Mouse (Mus musculus): ENCODE data around the gene Atp6v1e1.
A peak's percentile ranks its signal among the peaks of the same experiment; 100 is the strongest.
"Not testable (repeated sequence)": the region's sequence is repeated elsewhere in the genome, so short reads cannot be mapped to it uniquely, and the experiment has no call there.

Gene Atp6v1e1

DNA sequence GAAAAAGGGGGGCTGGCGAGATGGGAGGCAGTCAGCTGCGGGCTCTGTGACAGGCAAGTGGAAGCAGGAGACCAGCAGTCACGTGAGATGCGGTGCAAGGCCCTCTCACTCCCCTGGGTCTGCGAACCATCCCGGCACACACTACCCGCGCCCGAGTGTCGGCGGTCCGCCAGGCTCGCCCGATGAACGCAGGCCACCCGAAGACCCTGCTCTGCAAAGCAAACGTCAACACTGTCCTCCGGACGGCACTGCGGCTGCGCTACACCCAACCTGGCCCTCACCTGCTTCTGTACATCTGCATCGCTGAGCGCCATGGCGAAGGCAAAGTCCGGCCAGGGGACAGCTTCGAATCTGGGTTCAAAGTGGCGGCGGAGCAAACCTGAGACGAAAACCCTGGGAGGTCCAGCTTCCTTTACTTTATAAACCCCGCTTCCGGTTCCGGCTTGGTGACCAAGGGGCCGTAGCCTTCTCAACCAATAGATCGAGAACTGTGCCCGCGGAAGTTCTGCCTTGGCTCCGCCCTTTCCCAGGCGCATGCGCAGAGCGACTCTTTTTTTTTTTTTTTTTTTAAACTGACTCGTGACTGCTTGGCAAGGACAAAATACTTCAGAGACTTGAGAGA lies at the start of gene Atp6v1e1:
Atp6v1e1 (minus strand) TSS at position 487 of the 622 bp plus-strand sequence.
- DNase-seq (ENCODE audit: low spot score), result peak; percentile 95

DNA sequence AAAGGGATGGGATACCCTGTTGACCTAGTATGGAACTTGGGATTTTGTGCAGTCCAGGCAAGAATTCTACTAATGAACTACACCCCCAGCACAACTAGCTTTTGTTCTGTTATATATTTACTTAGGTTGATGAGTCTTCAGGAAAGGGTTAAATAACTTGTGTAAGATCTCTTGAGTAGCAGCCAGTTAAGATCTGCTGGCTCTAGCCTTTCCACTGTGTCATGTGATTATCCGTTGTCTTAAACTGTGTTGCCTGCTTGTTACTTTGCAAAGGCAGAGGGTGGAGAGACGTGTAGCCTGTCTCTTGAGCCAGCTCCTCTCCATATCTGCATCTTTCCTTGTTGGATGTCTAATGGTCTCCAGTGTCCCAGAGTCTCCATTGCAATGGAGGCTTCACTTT lies 48.7 kb upstream of the Atp6v1e1 start:
- no peak for DNase-seq (ENCODE audit: low spot score)

DNA sequence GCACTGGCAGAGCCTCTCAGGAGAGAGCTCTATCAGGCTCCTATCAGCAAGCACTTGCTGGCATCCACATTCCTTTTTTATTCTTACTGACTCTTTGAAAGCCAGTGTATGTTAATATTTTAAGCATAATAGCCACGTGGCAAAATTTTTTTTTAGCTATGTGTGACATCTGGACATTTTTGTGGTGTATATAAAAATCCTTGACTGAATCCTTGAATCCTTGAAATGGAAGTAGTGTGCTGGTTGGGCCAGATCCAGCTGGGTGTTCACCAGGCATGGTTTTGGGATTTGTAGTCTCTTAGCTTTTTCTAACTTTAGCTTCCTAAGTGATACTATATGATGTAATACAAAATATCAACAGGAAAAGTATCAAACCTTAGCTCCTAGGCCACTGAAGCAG lies 46.2 kb upstream of the Atp6v1e1 start:
- DNase-seq (ENCODE audit: low spot score), result no peak

DNA sequence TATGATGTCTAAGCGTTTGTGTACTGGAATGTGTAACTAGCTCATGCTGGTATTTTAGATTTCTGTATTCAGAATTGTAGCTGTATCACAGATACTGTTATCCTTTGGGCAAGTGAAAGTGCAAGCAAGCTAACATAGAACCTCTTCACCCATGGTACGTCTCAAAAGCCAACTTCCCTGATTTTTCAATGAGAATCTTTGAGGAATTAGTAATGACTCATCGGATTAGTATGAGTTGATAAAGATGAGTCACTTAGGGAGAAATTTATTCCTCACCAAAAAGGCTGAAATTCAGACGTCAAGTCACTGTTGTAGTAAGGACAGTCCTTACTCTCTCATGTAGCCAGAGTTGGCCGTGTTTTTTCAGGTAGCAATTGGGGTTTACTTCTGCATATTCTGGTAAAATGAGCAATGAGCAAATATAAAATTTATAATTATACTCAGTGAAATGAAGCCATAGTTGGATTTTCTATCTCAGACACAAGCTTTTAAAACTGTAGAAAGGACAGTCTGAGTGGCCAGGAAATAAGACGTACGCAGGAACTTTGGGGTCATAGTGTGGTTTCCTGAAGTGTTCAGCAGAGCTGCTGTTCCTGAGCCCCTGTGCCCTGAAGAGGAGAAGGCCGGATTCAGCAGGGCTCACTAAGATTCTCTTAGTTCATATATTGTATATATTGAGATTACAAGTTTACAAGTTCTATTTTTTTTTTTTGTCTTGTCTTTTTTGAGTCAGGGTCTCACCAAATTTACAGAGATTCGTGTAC lies 43.6 kb upstream of the Atp6v1e1 start:
- DNase-seq (ENCODE audit: low spot score), result no peak

DNA sequence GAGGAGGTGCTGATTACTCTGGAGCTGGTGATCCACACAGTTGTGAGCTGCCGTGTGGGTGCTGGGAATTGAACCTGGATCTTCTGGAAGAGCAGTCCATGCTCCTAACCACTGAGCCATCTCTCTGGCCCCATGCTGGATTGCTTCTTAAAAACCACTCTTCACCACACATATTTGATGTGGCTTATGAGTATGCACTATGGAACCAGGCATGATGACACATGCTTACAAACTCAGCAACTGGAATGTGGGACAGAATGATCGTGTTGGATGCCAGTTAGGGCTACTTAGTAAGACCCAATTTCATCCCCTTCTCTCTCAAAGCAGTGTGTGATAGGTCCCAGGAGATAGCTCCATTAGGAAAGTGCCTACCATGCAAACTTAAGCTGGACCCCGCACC lies 37.5 kb upstream of the Atp6v1e1 start:
- DNase-seq (ENCODE audit: low spot score), result no peak

DNA sequence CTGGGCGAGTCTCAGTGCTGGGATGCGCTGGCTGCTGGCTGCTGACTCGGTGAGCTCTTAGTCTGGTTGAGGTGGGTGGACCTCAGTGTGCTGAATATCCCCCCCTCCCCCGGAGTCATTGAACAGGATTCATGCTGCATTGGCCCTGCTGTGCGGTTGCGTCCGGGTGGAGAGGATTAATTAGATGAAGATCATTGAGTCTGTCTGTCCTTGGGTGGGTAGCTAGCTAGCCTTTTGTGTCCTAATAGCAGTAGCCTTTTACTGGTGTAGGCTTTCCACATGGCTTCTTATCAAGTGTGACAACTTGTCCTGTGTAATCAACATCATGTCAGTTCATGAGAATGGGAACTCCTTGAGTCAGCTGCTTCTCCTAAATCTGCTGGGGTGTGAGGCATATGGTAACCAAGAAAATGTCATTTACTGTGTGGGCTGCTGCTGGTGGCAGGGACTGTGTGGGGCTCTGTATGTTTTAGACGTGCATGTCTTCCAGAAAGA lies 35.7 kb upstream of the Atp6v1e1 start:
- DNase-seq (ENCODE audit: low spot score), result peak; percentile 22

DNA sequence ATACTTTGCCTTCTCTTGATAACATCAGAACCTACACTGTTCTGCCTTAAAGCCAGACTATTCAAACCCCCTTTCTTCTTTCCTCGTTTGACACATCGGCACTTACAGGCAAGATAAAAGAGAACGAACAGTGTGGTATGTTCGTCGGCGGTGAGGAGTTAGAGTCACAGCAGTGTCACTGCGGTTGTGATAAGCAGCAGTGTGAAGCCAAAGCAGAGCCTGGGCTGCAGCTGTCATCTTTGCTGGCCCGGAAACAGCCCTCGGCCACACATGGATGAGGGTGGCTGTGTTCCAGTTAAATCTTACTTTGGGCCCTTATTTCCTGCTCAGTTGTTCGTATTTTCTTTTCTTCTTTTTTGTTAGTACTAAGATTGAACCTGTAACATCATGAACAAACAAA lies 31.8 kb upstream of the Atp6v1e1 start:
- peak; percentile 14 for DNase-seq (ENCODE audit: low spot score)

DNA sequence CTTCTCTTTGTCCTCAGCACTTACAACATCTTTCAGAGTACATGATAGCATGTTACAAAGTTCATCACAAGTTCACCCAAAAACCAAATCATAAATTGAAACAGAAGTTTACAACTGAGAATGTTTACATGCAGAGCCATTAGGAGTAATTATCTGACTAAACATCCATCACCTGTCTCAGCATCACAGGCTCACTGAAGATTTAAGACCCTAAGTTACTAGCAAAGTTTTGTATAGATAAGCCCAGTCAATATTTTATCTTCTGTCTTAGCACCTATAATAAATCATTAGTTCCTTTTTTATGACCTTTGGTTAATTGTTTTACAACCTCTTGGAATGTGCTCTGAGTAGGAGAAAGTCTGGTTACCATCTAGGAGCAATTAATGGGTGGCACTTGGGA lies 28.1 kb upstream of the Atp6v1e1 start:
- not testable (repeated sequence) for DNase-seq (ENCODE audit: low spot score)

DNA sequence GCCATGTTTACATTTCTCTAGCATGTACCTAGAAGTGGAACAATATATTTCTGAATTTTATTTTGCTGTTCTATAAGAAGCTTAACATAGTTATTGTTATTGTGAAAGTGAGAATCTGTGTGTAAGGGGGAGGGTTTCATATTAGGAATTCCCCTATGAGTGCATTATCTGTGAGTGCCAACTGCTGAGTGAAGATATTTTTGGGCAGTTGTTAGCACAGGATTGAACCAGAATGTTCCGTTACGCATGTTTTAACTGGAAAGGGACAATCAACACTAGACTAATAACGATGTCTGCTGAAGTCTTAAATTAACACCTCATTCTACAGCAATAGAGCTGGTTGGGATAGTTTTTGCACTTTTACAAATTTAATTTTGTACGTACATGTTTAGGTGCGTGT lies 19.2 kb upstream of the Atp6v1e1 start:
- DNase-seq (ENCODE audit: low spot score), result no peak

DNA sequence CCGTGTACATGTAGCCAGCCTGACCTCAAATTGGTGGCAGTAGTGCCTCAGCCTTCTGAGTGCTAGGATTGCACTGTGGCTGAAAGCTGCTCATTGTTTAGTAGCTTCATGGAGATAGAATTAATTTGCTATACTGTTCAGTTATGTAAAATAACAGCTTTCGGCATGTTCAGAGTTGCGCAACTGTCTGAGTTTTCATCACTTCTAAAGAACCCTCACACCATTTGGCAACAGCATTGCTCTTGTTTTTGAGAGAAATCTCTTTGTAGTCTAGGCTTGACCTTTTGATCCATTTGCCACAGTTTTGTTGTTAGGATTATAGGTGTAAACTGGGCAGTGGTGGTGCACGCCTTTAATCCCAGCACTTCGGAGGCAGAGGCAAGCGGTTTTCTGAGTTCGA lies 17.7 kb upstream of the Atp6v1e1 start:
- DNase-seq (ENCODE audit: low spot score), result no peak

DNA sequence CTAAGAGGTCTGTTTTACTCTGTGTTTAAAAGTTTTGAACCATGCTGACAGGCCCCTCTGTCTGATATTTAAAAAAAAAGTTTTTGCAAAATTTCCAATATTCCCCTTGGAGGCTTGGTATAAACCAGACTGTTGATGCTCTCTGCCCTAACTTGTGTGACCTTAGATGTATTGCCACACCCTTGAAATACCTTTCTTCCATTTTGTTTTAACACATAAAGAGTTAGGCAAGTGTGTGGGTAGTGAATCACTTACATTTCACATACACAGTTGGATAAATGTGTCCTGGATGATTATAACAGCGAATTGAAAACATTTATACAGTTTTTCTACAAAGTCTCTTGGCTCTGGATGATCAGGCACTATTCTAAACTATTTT lies 14.5 kb upstream of the Atp6v1e1 start:
- DNase-seq (ENCODE audit: low spot score), result no peak

DNA sequence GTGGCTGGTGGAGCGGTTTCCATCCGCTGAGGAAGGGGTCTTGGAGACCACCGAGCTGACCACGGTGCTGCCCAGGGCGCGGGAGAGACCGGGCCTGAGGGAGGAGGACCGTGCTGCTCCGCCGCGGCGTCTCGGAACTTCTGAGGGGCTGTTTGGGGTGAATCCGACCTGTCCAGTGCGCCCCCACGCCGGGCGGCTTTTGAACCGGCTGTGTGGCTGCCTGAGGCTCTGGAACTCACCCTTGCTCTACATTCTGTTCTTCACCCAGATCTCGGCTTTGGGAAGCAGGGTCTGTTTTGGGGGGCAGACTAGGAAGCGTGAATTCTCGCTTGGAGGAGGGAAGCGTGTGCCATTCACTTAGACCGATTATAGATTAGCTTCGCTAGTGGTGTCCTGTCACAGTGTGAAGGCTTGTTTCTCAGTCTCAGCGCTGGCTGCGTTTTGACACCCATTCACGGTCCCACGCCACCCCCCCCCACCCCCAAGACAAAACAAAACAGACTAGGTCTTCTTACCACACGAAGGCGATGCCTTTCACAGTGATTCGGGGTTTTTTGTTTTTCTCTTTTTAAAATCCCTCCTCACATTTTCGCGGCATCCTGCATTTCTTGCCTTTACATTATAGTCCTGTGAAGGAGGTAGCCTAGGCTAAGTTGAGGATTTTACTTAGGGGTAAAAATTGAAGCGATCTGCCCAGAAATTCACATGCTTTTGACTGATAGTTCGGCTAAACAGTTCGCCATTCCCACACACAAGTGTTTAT lies 14.0 kb upstream of the Atp6v1e1 start:
- DNase-seq (ENCODE audit: low spot score), result peak; percentile 16

DNA sequence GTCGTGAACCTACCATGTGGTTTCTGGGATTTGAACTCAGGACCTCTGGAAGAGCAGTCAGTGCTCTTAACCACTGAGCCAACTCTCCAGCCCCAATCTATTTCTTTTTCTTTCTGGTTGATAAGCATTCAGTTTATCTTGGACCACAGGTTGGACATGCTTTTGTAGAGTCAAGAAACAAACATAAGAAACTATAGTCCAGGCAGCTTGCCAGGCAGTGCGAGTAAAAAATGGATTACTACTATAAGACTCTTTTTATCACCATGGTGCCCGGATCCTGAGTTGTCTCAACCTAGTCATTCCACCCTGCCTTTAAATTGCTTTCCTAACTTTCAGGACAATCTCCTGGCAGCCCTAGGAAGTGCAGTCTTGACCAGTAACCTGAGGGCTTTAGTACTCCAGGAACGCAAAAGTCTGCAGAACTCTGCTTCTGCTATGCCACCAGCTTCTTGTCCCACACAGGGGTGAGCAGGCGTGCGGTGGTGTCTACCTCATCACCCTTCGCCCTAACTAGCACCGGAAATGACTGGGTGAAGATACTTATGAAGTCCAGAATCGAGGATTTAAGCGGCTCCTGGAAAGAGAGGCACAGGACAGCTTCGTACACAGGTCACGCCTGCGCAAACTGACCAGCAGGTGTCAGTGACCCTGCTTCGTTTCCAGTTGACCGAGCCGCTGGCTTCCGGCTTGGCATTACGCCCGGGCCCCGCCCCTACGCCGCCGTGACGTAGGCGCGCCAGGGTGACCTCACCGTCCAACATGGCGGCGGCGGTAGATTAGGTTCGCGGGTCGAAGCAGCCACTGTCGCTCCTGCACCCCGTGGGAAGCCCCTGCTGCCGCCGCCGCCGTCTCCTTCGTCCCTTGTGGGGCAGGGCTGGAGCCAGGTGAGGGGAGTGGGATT lies 13.1 kb upstream of the Atp6v1e1 start, which contains the start of gene Bcl2l13:
Bcl2l13 (plus strand) TSS at position 739 of the 901 bp plus-strand sequence.
- DNase-seq (ENCODE audit: low spot score), result peak; percentile 98

DNA sequence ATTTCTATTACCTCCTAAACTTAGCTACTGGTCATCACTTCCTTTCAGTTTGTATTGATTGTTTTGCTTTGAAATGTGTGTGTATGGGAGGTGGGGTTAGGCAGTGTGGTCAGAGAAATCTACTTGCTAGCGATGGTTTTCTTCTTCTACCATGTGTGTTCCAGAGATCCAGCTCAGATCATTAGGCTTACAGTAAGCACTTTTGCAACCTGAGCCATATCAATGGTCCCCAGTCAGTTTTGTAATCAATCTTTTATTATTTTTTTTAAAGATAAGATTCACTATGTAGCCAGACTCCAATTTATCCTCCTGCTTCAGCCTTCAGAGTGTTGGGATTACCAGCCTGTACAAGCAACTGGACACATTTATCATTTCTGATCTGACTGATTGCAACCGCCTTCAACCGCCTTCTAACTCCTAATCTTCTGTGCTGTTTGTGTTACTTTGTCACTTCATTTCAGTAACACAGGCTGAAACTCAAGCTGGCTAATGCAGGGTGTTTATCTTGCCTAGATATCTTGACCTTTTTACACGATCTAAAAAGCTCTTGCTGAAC lies 12.3 kb upstream of the Atp6v1e1 start:
- no peak for DNase-seq (ENCODE audit: low spot score)

DNA sequence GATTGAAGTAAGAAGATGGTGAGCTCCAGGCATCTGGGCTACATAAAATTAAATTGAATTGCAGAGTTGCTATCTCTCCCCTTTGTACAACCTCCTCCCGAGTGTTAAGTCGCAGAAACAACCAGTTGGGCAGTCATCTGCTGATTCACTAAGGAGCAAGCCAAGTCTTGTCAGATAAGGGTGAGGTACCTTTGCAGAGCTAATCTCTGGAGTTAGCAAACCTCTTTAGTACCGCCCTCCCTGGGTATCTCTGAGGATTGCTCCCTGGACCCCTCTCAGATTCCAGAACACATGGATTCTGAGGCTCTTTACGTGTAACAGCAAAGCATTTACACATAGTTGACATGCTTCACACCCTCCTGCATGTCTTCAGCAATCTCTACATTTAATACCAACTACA lies 9.5 kb upstream of the Atp6v1e1 start:
- no peak for DNase-seq (ENCODE audit: low spot score)

DNA sequence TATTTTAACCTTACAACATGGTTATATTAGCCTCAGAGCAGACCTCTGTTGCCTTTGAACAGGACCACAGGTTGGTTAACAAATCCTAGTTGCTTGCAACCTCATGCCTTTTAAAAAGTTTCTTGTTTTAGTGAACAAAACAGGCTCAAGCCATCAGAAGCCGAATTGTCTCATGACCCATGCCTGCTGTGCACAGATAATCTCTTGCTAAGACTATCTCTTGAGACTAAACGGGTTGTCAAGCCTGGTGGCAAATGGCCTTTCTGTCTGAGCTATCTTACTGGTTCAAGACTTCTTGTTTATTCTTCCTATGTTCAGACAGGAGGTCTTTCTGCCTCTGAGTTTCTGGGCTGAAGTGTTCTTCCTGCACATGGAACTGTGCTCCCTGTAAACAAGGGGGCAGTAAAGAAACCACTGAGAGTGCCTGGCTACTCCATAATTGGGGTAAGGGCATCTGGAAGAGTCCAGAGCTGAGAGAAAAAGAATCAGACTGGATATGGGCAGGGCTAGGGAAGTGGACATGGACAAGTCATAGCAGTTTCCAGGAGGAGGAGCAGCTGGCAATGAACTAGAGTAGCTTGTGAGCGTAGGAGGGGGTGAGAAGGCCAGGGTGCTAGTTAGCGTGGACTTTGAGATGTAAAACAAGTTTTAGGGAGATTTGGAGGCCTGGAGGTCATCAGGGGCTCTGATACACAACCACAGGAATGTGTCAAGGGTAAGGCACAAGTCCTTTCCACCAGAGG lies 8.4 kb upstream of the Atp6v1e1 start:
- no peak for DNase-seq (ENCODE audit: low spot score)

DNA sequence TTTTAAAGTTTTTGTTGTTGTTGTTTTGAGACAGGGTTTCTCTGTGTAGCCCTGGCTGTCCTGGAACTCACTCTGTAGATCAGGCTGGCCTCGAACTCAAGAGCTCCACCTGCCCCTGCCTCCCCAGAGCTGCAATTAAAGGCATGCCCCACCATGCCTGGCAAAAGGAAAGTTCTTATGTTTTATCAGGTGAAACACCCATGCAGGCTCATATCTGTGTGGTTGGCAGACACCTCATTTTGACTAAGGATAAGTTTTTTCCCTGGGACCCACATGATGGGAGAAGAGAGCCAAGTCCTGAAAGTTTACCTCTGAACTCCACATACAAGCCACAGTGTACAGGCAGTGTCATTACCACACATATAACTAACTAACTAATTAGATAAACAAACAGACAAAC lies 7.5 kb upstream of the Atp6v1e1 start:
- no peak for DNase-seq (ENCODE audit: low spot score)

DNA sequence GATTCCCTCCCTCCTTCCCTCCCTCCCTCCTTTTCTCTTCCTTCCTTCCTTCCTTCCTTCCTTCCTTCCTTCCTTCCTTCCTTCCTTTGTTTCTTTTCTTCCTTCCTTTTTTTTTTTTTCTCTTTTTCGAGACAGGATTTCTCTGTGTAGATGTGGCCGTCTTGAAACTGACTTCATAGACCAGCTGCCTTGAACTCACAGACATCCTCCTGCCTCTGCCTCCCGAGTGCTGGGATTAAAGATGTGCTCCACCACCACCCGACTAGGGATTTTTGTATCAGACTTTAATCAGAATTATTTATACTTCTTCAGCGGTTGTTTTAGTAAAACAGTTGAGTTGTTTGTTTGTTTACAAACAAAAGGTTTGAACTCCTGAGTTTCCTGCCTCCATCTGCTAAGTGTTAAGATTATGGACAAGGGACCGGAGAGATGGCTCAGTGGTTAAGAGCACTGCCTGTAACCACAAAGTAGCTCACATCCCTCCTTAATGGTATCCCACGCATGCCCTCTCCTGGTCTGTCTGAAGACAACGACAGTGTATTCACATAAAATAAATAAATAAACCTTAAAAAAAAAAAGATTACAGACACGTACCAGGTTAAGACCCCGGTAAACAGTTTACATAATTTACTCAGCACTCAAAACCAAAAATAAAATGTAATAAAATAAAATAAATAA lies 483 bp upstream of the Atp6v1e1 start:
- DNase-seq (ENCODE audit: low spot score), result no peak

DNA sequence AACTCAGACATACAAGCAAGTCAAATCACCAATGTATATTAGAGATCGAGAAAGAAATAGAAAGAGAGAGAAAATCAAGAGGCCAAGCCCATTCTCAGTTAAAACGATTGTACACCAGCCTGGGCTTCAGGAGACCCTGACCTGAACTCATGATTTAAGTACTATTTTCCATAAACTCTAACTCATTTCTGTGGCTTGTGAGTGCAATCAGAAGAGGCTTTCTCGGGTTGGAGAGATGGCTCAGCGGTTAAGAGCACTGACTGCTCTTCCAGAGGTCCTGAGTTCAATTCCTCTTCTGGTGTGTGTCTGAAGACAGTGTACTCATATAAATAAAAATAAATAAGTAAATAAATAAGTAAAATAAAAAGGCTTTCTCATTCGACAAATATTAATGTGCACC lies 878 bp downstream of the Atp6v1e1 start:
- no peak for DNase-seq (ENCODE audit: low spot score)

DNA sequence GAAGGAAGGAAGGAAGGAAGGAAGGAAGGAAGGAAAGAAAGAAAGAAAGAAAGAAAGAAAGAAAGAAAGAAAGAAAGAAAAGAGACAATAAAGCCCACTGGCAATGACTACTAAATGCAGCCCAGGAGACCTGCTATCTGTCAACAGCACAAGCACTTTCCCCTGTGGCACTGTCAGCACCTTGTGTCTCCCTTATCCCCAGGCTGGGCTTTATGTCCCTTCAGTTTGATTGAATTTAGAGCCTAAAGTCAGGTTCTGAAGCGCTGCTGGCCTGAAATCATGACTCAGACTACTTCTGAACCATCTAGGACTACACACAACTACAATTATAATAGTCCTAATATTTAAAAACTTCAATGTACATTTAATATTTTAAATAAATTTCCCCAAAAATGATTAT lies 1.7 kb downstream of the Atp6v1e1 start:
- no peak for DNase-seq (ENCODE audit: low spot score)
